Mouse (Mus musculus) left cerebral cortex, adult 11 months (tissue): ENCODE measurements around the gene Apoo.
"Not testable (repeated sequence)": the region's sequence is repeated elsewhere in the genome, so short reads cannot be mapped to it uniquely, and the experiment has no call there.

Experiments
- DNase-seq: peaks from one replicate; pipeline ENCODE4 v3.0.0; 2022; ENCODE audit warnings: low spot score

Gene Apoo

GRCm38 (mm10) chrX:94366670-94367241 lies at the start of gene Apoo, which contains the start of gene Fam90a1b:
Gene Apoo, plus strand, starts transcription at chrX:94367117.
Gene Fam90a1b, minus strand, starts transcription at chrX:94366777.
- peak; percentile 94 for DNase-seq

- peak; percentile 11 for DNase-seq
Observed at GRCm38 (mm10) chrX:94321036-94321902, 45.6 kb upstream of the Apoo start.

- DNase-seq: not testable (repeated sequence)
Observed at GRCm38 (mm10) chrX:94343638-94344037, 23.3 kb upstream of the Apoo start.

GRCm38 (mm10) chrX:94365381-94365925 lies 1.5 kb upstream of the Apoo start:
- DNase-seq: no peak

DNA sequence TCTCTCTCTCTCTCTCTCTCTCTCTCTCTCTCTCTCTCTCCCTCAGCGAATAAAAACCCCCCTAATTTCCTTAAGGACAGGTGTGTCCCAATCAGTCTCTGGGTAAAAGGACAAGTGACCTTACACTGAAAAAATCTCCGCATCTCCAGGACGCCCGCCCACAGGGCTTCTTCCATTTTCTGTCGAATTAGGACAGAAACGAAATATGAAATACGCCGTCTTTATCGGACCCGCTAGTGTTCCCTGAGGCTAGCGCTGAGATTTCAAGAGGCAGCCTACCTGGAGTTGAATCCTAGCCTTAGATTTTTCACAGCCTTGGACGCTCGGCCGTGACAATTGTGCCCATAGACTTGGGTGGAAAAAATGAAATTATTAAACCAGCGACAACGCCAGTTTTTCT lies 888 bp upstream of the Apoo start:
- DNase-seq: no peak

DNA sequence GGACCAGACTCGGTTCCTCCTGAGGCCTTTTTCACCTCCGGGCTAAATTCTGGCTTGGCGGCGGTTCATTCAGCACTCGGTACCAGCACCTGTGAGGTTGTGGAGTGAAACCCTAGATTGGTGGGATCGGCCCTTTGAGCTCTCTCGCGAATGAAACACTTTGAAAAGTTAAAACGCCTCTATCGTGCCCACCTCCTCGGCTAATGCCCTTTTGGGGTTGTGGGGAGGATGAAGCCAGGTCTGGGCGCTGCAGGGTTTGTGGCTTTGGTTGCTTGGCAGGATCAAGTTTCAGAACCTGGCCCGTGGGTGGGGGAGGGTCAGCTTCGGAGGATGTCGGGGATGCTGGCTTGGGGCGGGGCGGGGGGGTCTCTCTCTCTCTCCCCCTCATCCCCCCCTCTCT lies 331 bp downstream of the Apoo start:
- no peak for DNase-seq

- DNase-seq: no peak
Observed at GRCm38 (mm10) chrX:94378734-94379133, 11.8 kb downstream of the Apoo start.

- no peak for DNase-seq
Observed at GRCm38 (mm10) chrX:94408975-94409374, 42.1 kb downstream of the Apoo start.

DNA sequence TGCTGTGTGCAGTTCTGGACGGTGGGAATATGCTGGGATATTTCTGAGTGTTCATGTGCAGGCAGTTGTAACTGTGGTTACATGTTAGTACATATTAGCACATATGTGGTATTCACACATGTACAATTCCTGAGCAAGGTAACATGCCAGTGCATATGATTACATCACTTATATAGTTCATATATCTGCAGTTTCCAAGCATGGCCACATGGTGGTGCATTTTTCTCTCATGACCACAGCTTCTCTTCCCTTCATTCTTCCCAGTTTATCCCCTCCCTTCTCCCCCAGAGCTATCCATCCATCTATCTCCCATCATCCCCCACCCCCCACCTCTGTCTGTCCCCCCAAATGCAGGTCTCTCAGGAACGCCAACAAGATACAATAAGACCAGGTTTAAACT lies 53.3 kb downstream of the Apoo start:
- DNase-seq: no peak

- DNase-seq: peak; percentile 7
Observed at GRCm38 (mm10) chrX:94431548-94432375, 64.8 kb downstream of the Apoo start.

DNA sequence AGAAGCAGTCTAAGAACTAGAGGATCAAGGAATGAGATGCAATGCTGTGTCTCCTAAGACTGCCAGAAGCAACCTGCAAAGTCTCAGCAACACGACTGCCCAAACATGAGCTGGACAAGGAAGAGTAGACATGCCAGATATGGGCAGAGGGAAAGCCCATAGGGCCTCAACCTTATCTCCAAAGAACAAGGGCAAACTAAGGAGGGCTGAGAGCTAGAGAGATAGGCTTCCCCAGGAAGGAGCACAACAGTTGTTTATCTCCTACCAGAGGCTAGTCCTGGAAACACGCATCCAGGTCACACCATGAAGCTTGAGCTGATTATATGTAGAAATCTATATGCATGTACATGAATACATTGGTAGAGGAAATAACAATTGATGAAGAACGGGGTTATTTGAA lies 78.5 kb downstream of the Apoo start:
- DNase-seq: not testable (repeated sequence)

DNA sequence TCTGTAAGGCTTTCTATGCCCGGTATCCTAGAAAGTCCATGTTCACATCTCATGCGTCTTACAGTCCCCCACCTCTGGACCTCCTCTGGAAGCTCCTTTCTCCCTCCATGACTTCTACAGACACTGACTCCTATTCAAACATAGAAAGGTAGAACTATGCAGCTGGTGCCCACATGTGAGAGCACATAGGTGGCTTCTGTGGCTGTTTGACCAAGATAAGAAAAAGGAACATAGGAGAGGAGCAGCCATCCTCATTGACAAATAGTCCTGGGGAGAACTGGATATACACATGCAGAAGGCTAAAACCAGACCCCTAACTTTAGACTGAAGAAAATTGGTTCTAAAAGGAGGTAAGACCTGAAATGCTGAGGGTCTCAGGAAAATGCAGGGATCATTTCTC lies 79.1 kb downstream of the Apoo start:
- DNase-seq: not testable (repeated sequence)

DNA sequence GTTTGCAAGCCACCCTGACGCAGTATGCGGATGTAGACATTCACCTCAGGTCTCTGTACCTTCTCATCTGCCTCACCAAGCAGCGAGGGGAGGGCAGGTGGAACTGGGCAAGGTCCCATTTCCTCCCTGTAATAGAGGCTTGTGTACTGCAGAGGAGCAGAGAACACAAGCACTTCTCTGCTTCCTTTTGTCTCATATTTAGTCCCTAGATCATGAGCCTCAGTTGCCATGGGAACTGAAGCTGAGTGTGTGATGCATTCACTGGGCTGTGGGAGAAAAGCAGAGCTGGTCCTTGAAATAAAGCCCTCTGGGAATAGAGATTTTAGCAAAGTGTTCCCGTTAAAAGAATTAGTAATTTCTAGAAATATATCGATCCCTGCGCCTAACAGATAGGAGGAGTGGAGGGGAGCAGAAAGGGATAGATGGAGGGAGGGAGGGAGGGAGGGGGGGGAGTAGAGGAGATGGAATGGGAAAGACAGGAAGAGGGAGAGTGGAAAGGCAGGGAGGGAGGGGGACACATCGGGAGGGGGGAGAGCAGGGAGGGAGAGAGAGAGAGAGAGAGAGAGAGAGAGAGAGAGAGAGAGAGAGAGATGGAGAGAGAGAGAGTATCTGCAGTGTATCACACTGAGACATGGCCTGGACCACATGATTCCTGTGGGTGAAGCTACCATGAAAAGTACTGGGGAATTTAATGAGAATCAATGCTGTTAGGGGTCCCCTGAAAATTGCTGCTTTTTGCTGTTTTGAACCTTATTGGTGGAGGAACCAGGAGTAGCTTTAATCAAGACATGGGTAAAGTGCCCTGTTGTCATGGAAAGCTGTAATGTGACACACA lies 83.3 kb downstream of the Apoo start:
- not testable (repeated sequence) for DNase-seq

DNA sequence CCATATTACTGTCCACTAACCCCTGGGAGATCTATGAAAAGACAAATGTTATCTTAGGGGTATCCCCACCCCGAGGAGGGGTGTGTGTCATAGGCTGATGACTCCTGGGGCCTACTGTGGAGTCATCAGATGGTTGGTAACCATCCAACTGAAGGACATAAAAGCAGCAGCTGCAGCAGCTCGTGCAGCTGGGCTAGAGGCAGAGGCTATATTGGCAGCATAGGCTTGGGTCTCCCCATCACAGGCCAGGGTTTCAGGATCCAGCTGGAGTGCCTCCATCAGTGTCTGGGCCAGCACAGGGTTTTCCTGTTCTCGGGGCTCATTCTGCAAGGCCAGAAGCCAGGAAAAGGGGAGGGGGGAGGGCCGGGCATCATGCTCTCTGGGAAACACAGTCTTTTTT lies 92.4 kb downstream of the Apoo start:
- DNase-seq: no peak

DNA sequence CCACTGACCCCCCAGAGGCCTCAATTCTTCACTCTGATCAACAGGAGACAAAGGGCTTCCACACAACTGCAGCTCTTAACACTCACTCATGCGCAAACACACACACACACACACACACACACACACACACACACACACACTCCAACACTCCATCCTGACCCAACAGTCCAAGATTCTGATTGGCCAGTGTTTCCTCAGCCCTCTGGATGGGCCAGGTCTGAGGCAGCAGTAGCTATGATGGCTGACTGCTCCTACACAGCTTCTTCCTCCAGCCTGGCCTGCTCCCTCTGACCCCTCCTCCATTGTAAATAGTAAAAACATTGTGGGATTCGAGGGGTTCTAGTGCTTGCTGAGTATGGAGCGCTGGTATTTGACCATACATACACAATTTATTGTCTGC lies 94.6 kb downstream of the Apoo start:
- DNase-seq: not testable (repeated sequence)

GRCm38 (mm10) chrX:94462604-94463429 lies 95.9 kb downstream of the Apoo start:
- DNase-seq: not testable (repeated sequence)
